10 mouse cellular contexts compared by ENCODE assay signal in genomic region chr19:47188515-47189128, GRCm38 (mm10). TPM values are rescaled to one million over a fixed set of nuclear protein-coding genes. Genes with fewer than 3 reads are reported as not detected.
DNase-seq lines count a peak whose midpoint lies in the region; ATAC-seq and TF ChIP-seq lines count a peak whose summit lies in the region.
"Had no signal": no experiment of that assay in that cellular context is flagged by ENCODE, and none has a peak within 500 bp of the region (broad histone marks: within the 10 kb centered on the region; RNA-seq: fewer than 3 reads in every experiment).

No protein-coding gene starts in this region.

- no peaks in the 10 kb centered on the region for H3K36me3 ChIP-seq in limb, embryonic 14.5 days (ENCODE audit: control insufficient read depth, insufficient read depth, low read length)
- H3K36me3 ChIP-seq in limb, embryonic 10.5 days: no peaks in the 10 kb centered on the region
- H3K36me3 ChIP-seq in hindbrain, embryonic 13.5 days: no peaks in the 10 kb centered on the region
- no peaks in the 10 kb centered on the region for H3K36me3 ChIP-seq in stomach, embryonic 14.5 days (ENCODE audit: control insufficient read depth, insufficient read depth, low read length)
- no peaks in the 10 kb centered on the region for H3K36me3 ChIP-seq in kidney, embryonic 15.5 days

- H3K4me1 ChIP-seq in limb, embryonic 14.5 days (ENCODE audit: control insufficient read depth, insufficient read depth, low read length): peaks cover 5% of the 10 kb centered on the region; the same call in 1 of the 2 replicates
- peaks cover 21% of the 10 kb centered on the region for H3K4me1 ChIP-seq in limb, embryonic 10.5 days
- peaks cover 25% of the 10 kb centered on the region for H3K4me1 ChIP-seq in hindbrain, embryonic 13.5 days (replicated peaks)
- no peaks in the 10 kb centered on the region for H3K4me1 ChIP-seq in stomach, embryonic 14.5 days (ENCODE audit: control insufficient read depth, insufficient read depth, low read length)
- H3K4me1 ChIP-seq in kidney, embryonic 15.5 days: no peaks in the 10 kb centered on the region

- H3K27me3 ChIP-seq in limb, embryonic 14.5 days (ENCODE audit: control insufficient read depth, insufficient read depth, low read length): no peaks in the 10 kb centered on the region
- H3K27me3 ChIP-seq in limb, embryonic 10.5 days (ENCODE audit: low read depth, poor library complexity, severe bottlenecking): no peaks in the 10 kb centered on the region
- no peaks in the 10 kb centered on the region for H3K27me3 ChIP-seq in hindbrain, embryonic 13.5 days
- H3K27me3 ChIP-seq in stomach, embryonic 14.5 days (ENCODE audit: control insufficient read depth, insufficient read depth, low read length): no peaks in the 10 kb centered on the region
- H3K27me3 ChIP-seq in kidney, embryonic 15.5 days: no peaks in the 10 kb centered on the region

- no peak for TF ChIP-seq POLR2A in limb, embryonic 14.5 days (IDR thresholded peaks at IDR 0.05; ENCODE audit: borderline replicate concordance, extremely low read depth, insufficient read depth, insufficient read length)

- no peak for DNase-seq in limb, embryonic 14.5 days (ENCODE audit: low spot score)
- no peak for DNase-seq in limb, embryonic 10.5 days (ENCODE audit: low spot score)
- DNase-seq in ovary, postnatal 10 days (ENCODE audit: low spot score): no peak
- DNase-seq: gastrocnemius, postnatal 14 days had no signal

- no peak overlapping the region for H3K9ac ChIP-seq in limb, embryonic 14.5 days (ENCODE audit: low read depth, low read length, severe bottlenecking)
- no peak overlapping the region for H3K9ac ChIP-seq in hindbrain, embryonic 13.5 days
- H3K9ac ChIP-seq in stomach, embryonic 14.5 days (replicated peaks; ENCODE audit: low read depth, low read length): no peak overlapping the region
- no peak overlapping the region for H3K9ac ChIP-seq in kidney, embryonic 15.5 days

- H3K4me3 ChIP-seq in limb, embryonic 14.5 days (replicated peaks; ENCODE audit: low read length): no peak overlapping the region
- no peak overlapping the region for H3K4me3 ChIP-seq in limb, embryonic 10.5 days
- no peak overlapping the region for H3K4me3 ChIP-seq in hindbrain, embryonic 13.5 days
- H3K4me3 ChIP-seq in stomach, embryonic 14.5 days (ENCODE audit: low read depth, low read length): no peak overlapping the region
- no peak overlapping the region for H3K4me3 ChIP-seq in kidney, embryonic 15.5 days (replicated peaks)
- H3K4me3 ChIP-seq: left cerebral cortex, adult 2 months had no signal

- no peak overlapping the region for H3K27ac ChIP-seq in limb, embryonic 14.5 days (replicated peaks; ENCODE audit: low read depth, low read length)
- no peak overlapping the region for H3K27ac ChIP-seq in limb, embryonic 10.5 days
- H3K27ac ChIP-seq in hindbrain, embryonic 13.5 days: peak overlapping the region; percentile 74
- H3K27ac ChIP-seq in stomach, embryonic 14.5 days (ENCODE audit: low read length): peak overlapping the region; percentile 39; the same call in 1 of the 2 replicates
- H3K27ac ChIP-seq in kidney, embryonic 15.5 days: no peak overlapping the region
- H3K27ac ChIP-seq: left cerebral cortex, adult 2 months had no signal

- H3K9me3 ChIP-seq in limb, embryonic 14.5 days (ENCODE audit: control insufficient read depth, low read length): no peaks in the 10 kb centered on the region
- H3K9me3 ChIP-seq in limb, embryonic 10.5 days (replicated peaks): no peaks in the 10 kb centered on the region
- no peaks in the 10 kb centered on the region for H3K9me3 ChIP-seq in hindbrain, embryonic 13.5 days
- H3K9me3 ChIP-seq in stomach, embryonic 14.5 days (ENCODE audit: control insufficient read depth, low read depth, low read length): no peaks in the 10 kb centered on the region
- no peaks in the 10 kb centered on the region for H3K9me3 ChIP-seq in kidney, embryonic 15.5 days (replicated peaks)

- H3K4me2 ChIP-seq in limb, embryonic 14.5 days (replicated peaks; ENCODE audit: low read depth, low read length, severe bottlenecking): no peak overlapping the region
- no peak overlapping the region for H3K4me2 ChIP-seq in hindbrain, embryonic 13.5 days
- no peak overlapping the region for H3K4me2 ChIP-seq in stomach, embryonic 14.5 days (replicated peaks; ENCODE audit: low read depth, low read length)
- H3K4me2 ChIP-seq in kidney, embryonic 15.5 days: no peak overlapping the region

- 57% methylated on average over 11 of the region's 11 CpGs for WGBS in limb, embryonic 14.5 days
- WGBS in limb, embryonic 10.5 days: 72% methylated on average over 11 of the region's 11 CpGs
- 64% methylated on average over 11 of the region's 11 CpGs for WGBS in hindbrain, embryonic 13.5 days
- 82% methylated on average over 11 of the region's 11 CpGs for WGBS in stomach, embryonic 14.5 days
- WGBS in kidney, embryonic 15.5 days: 75% methylated on average over 11 of the region's 11 CpGs

- peak; percentile 30; the same call in 1 of the 2 replicates for ATAC-seq in limb, embryonic 14.5 days (ENCODE audit: low FRiP score, low read depth)
- 0 out of 2 replicates have a peak, but pooled peaks have one; percentile 10 for ATAC-seq in common myeloid progenitor, adult 5-6 weeks (replicated peaks; ENCODE audit: low read depth, poor library complexity, severe bottlenecking)
- peak; percentile 82 for ATAC-seq in hindbrain, embryonic 13.5 days (ENCODE audit: low FRiP score)
- ATAC-seq in stomach, embryonic 14.5 days (ENCODE audit: insufficient number of reproducible peaks, insufficient read depth, low FRiP score, low read depth): no peak
- ATAC-seq in kidney, embryonic 15.5 days (replicated peaks; ENCODE audit: low FRiP score): no peak

RNA-seq across cellular contexts. Expression of gene Neurl1a, which starts 10.0 kb away (rescaled TPM):
- 10.3 and 11.9 TPM in 2 replicates for polyA plus RNA-seq in limb, embryonic 14.5 days (2012; rRNA removed)
- polyA plus RNA-seq in limb, embryonic 14.5 days (2014; fragmentation: Nextera tagmentation; extraction: Ambion mirVana): 6.6 and 8.0 TPM in 2 replicates
- polyA plus RNA-seq in limb, embryonic 10.5 days (2016; fragmentation: Nextera tagmentation; extraction: Ambion mirVana): 5.7 and 7.7 TPM in 2 replicates
- total RNA-seq in common myeloid progenitor, adult 5-6 weeks (2017): 0.09 TPM in 1 of 2 replicates, not detected in the other
- polyA plus RNA-seq in hindbrain, embryonic 13.5 days (2015; fragmentation: Nextera tagmentation; extraction: Ambion mirVana): 6.8 and 7.2 TPM in 2 replicates
- 9.5 and 10.2 TPM in 2 replicates for polyA plus RNA-seq in stomach, embryonic 14.5 days (2014; fragmentation: Nextera tagmentation; extraction: Ambion mirVana)
- 4.8 and 6.5 TPM in 2 replicates for polyA plus RNA-seq in kidney, embryonic 15.5 days (2015; fragmentation: Nextera tagmentation; extraction: Ambion mirVana)

RNA-seq across cellular contexts. Expression of gene Calhm3, which starts 31.1 kb away (rescaled TPM):
- not detected in 2 replicates for polyA plus RNA-seq in limb, embryonic 14.5 days (2012; rRNA removed)
- polyA plus RNA-seq in limb, embryonic 14.5 days (2014; fragmentation: Nextera tagmentation; extraction: Ambion mirVana): not detected in 2 replicates
- polyA plus RNA-seq in limb, embryonic 10.5 days (2016; fragmentation: Nextera tagmentation; extraction: Ambion mirVana): not detected in 2 replicates
- total RNA-seq in common myeloid progenitor, adult 5-6 weeks (2017): not detected in 2 replicates
- not detected in 2 replicates for polyA plus RNA-seq in hindbrain, embryonic 13.5 days (2015; fragmentation: Nextera tagmentation; extraction: Ambion mirVana)
- polyA plus RNA-seq in stomach, embryonic 14.5 days (2014; fragmentation: Nextera tagmentation; extraction: Ambion mirVana): not detected in 2 replicates
- not detected in 2 replicates for polyA plus RNA-seq in kidney, embryonic 15.5 days (2015; fragmentation: Nextera tagmentation; extraction: Ambion mirVana)
- total RNA-seq: gastrocnemius, postnatal 14 days; left cerebral cortex, adult 2 months; megakaryocyte progenitor cell, adult 5-6 weeks had no signal

RNA-seq across cellular contexts. Expression of gene Calhm1, which starts 44.6 kb away (rescaled TPM):
- polyA plus RNA-seq in limb, embryonic 14.5 days (2012; rRNA removed): not detected in 2 replicates
- not detected in 2 replicates for polyA plus RNA-seq in limb, embryonic 14.5 days (2014; fragmentation: Nextera tagmentation; extraction: Ambion mirVana)
- polyA plus RNA-seq in limb, embryonic 10.5 days (2016; fragmentation: Nextera tagmentation; extraction: Ambion mirVana): not detected in 2 replicates
- not detected in 2 replicates for total RNA-seq in common myeloid progenitor, adult 5-6 weeks (2017)
- polyA plus RNA-seq in hindbrain, embryonic 13.5 days (2015; fragmentation: Nextera tagmentation; extraction: Ambion mirVana): not detected in 2 replicates
- not detected in 2 replicates for polyA plus RNA-seq in stomach, embryonic 14.5 days (2014; fragmentation: Nextera tagmentation; extraction: Ambion mirVana)
- not detected in 2 replicates for polyA plus RNA-seq in kidney, embryonic 15.5 days (2015; fragmentation: Nextera tagmentation; extraction: Ambion mirVana)
- total RNA-seq: gastrocnemius, postnatal 14 days; left cerebral cortex, adult 2 months; megakaryocyte progenitor cell, adult 5-6 weeks had no signal

RNA-seq across cellular contexts. Expression of gene Calhm2, which starts 50.5 kb away (rescaled TPM):
- polyA plus RNA-seq in limb, embryonic 14.5 days (2012; rRNA removed): 11.4 and 13.9 TPM in 2 replicates
- 4.7 and 5.2 TPM in 2 replicates for polyA plus RNA-seq in limb, embryonic 14.5 days (2014; fragmentation: Nextera tagmentation; extraction: Ambion mirVana)
- 2.8 and 3.7 TPM in 2 replicates for polyA plus RNA-seq in limb, embryonic 10.5 days (2016; fragmentation: Nextera tagmentation; extraction: Ambion mirVana)
- total RNA-seq in common myeloid progenitor, adult 5-6 weeks (2017): 7.6 and 17.6 TPM in 2 replicates
- 1.3 and 1.6 TPM in 2 replicates for polyA plus RNA-seq in hindbrain, embryonic 13.5 days (2015; fragmentation: Nextera tagmentation; extraction: Ambion mirVana)
- 2.3 and 2.5 TPM in 2 replicates for polyA plus RNA-seq in stomach, embryonic 14.5 days (2014; fragmentation: Nextera tagmentation; extraction: Ambion mirVana)
- polyA plus RNA-seq in kidney, embryonic 15.5 days (2015; fragmentation: Nextera tagmentation; extraction: Ambion mirVana): 5.7 and 7.2 TPM in 2 replicates

Comparison
In these comparisons a context has a peak if more than half of its experiments do, and no peak if none do; other contexts are left out.
1. ATAC-seq: peak in limb, embryonic 14.5 days (single experiment), common myeloid progenitor, adult 5-6 weeks (single experiment) and hindbrain, embryonic 13.5 days (single experiment); none in stomach, embryonic 14.5 days (single experiment) and kidney, embryonic 15.5 days (single experiment).
2. H3K27ac ChIP-seq: peak in hindbrain, embryonic 13.5 days (single experiment) and stomach, embryonic 14.5 days (single experiment); none in limb, embryonic 14.5 days (single experiment), limb, embryonic 10.5 days (single experiment) and kidney, embryonic 15.5 days (single experiment).